Mouse (Mus musculus) erythroblast, embryonic 14.5 days (primary cell): ENCODE data around the gene Acta1.

Experiments used
- GATA1 ChIP-seq: IDR thresholded peaks from 2 replicates; pipeline ENCODE4 v1.6.1; 2012; ENCODE audit warnings: low read length, inconsistent platforms, mixed read lengths
- TAL1 ChIP-seq: IDR thresholded peaks from 3 replicates; pipeline ENCODE4 v1.6.1; 2012; ENCODE audit warnings: low read length, inconsistent platforms, mixed read lengths

- TF ChIP-seq TAL1 (no peak), GATA1 (no peak)
Measured at GRCm38 (mm10) chr8:123859648-123860259, 34.8 kb downstream of the Acta1 start, which contains the start of gene Ccsap.
